Mouse (Mus musculus): ENCODE data around the gene 1700003F12Rik. TPM values are rescaled to one million over a fixed set of nuclear protein-coding genes. Genes with fewer than 3 reads are reported as not detected.
A peak's percentile ranks its signal among the peaks of the same experiment; 100 is the strongest.

Gene 1700003F12Rik
- 1.9 TPM in 1 of 2 replicates, not detected in the other for polyA plus RNA-seq (2011; ENCODE audit: insufficient read length, low read depth, missing spikeins)

GRCm38 (mm10) chr2:154546711-154547110, at the start of gene 1700003F12Rik:
Gene 1700003F12Rik, plus strand, starts transcription at chr2:154547085.
- H3K4me1 ChIP-seq (ENCODE audit: control insufficient read depth, insufficient read depth, low read length) = no peaks in the 10 kb centered on the region
- H3K27ac ChIP-seq (ENCODE audit: insufficient read depth, low read length) = no peak within 1 kb of the TSS
- no peak within 1 kb of the TSS for H3K4me3 ChIP-seq (ENCODE audit: insufficient read depth, low read length)
- TF ChIP-seq CTCF (IDR thresholded peaks at IDR 0.05; ENCODE audit: borderline replicate concordance, insufficient read depth, low read length) (no peak), POLR2A (IDR thresholded peaks at IDR 0.05; ENCODE audit: low read depth, low read length) (no peak)

GRCm38 (mm10) chr2:154498571-154498970, 48.3 kb upstream of the 1700003F12Rik start:
- Histone ChIP-seq H3K27ac (ENCODE audit: insufficient read depth, low read length) (no peak overlapping the region), H3K4me3 (ENCODE audit: insufficient read depth, low read length) (no peak overlapping the region), H3K4me1 (ENCODE audit: control insufficient read depth, insufficient read depth, low read length) (no peaks in the 10 kb centered on the region; the same call in 1 of the 2 replicates)
- no peak for TF ChIP-seq POLR2A (IDR thresholded peaks at IDR 0.05; ENCODE audit: low read depth, low read length)
- TF ChIP-seq CTCF (IDR thresholded peaks at IDR 0.05; ENCODE audit: borderline replicate concordance, insufficient read depth, low read length) = no peak

- Histone ChIP-seq H3K4me3 (ENCODE audit: insufficient read depth, low read length) (no peak overlapping the region), H3K4me1 (ENCODE audit: control insufficient read depth, insufficient read depth, low read length) (no peaks in the 10 kb centered on the region; the same call in 1 of the 2 replicates), H3K27ac (ENCODE audit: insufficient read depth, low read length) (no peak overlapping the region)
- TF ChIP-seq CTCF (IDR thresholded peaks at IDR 0.05; ENCODE audit: borderline replicate concordance, insufficient read depth, low read length) = no peak
Observed at GRCm38 (mm10) chr2:154499717-154500247, 47.1 kb upstream of the 1700003F12Rik start.

- no peak overlapping the region for H3K27ac ChIP-seq (ENCODE audit: insufficient read depth, low read length)
- H3K4me3 ChIP-seq (ENCODE audit: insufficient read depth, low read length) = no peak overlapping the region
- no peaks in the 10 kb centered on the region; the same call in 1 of the 2 replicates for H3K4me1 ChIP-seq (ENCODE audit: control insufficient read depth, insufficient read depth, low read length)
- no peak for TF ChIP-seq CTCF (IDR thresholded peaks at IDR 0.05; ENCODE audit: borderline replicate concordance, insufficient read depth, low read length)
- no peak for TF ChIP-seq POLR2A (IDR thresholded peaks at IDR 0.05; ENCODE audit: low read depth, low read length)
Observed at GRCm38 (mm10) chr2:154500758-154501157, 46.1 kb upstream of the 1700003F12Rik start.

- no peak overlapping the region for H3K4me3 ChIP-seq (ENCODE audit: insufficient read depth, low read length)
- no peak overlapping the region for H3K27ac ChIP-seq (ENCODE audit: insufficient read depth, low read length)
- no peaks in the 10 kb centered on the region for H3K4me1 ChIP-seq (ENCODE audit: control insufficient read depth, insufficient read depth, low read length)
- TF ChIP-seq CTCF (IDR thresholded peaks at IDR 0.05; ENCODE audit: borderline replicate concordance, insufficient read depth, low read length) (no peak), POLR2A (IDR thresholded peaks at IDR 0.05; ENCODE audit: low read depth, low read length) (no peak)
Observed at GRCm38 (mm10) chr2:154507076-154507475, 39.8 kb upstream of the 1700003F12Rik start.

GRCm38 (mm10) chr2:154507566-154508283, 39.2 kb upstream of the 1700003F12Rik start:
- no peaks in the 10 kb centered on the region for H3K4me1 ChIP-seq (ENCODE audit: control insufficient read depth, insufficient read depth, low read length)
- TF ChIP-seq POLR2A (IDR thresholded peaks at IDR 0.05; ENCODE audit: low read depth, low read length) = no peak
- peak; percentile 32; the same call in 1 of the 2 replicates for TF ChIP-seq CTCF (IDR thresholded peaks at IDR 0.05; ENCODE audit: borderline replicate concordance, insufficient read depth, low read length)
- no peak overlapping the region for H3K27ac ChIP-seq (ENCODE audit: insufficient read depth, low read length)
- H3K4me3 ChIP-seq (ENCODE audit: insufficient read depth, low read length) = no peak overlapping the region

GRCm38 (mm10) chr2:154508450-154508849, 38.4 kb upstream of the 1700003F12Rik start:
- Histone ChIP-seq H3K4me1 (ENCODE audit: control insufficient read depth, insufficient read depth, low read length) (no peaks in the 10 kb centered on the region), H3K4me3 (ENCODE audit: insufficient read depth, low read length) (no peak overlapping the region), H3K27ac (ENCODE audit: insufficient read depth, low read length) (no peak overlapping the region)
- TF ChIP-seq POLR2A (IDR thresholded peaks at IDR 0.05; ENCODE audit: low read depth, low read length) (no peak), CTCF (IDR thresholded peaks at IDR 0.05; ENCODE audit: borderline replicate concordance, insufficient read depth, low read length) (no peak)

GRCm38 (mm10) chr2:154510141-154510540, 36.7 kb upstream of the 1700003F12Rik start:
- Histone ChIP-seq H3K27ac (ENCODE audit: insufficient read depth, low read length) (no peak overlapping the region), H3K4me1 (ENCODE audit: control insufficient read depth, insufficient read depth, low read length) (no peaks in the 10 kb centered on the region), H3K4me3 (ENCODE audit: insufficient read depth, low read length) (no peak overlapping the region)
- TF ChIP-seq CTCF (IDR thresholded peaks at IDR 0.05; ENCODE audit: borderline replicate concordance, insufficient read depth, low read length) = no peak
- no peak for TF ChIP-seq POLR2A (IDR thresholded peaks at IDR 0.05; ENCODE audit: low read depth, low read length)

- TF ChIP-seq POLR2A (IDR thresholded peaks at IDR 0.05; ENCODE audit: low read depth, low read length) = no peak
- no peak for TF ChIP-seq CTCF (IDR thresholded peaks at IDR 0.05; ENCODE audit: borderline replicate concordance, insufficient read depth, low read length)
- Histone ChIP-seq H3K4me3 (ENCODE audit: insufficient read depth, low read length) (no peak overlapping the region), H3K4me1 (ENCODE audit: control insufficient read depth, insufficient read depth, low read length) (peaks cover 14% of the 10 kb centered on the region), H3K27ac (ENCODE audit: insufficient read depth, low read length) (peak overlapping the region; percentile 83)
Observed at GRCm38 (mm10) chr2:154516944-154517343, 29.9 kb upstream of the 1700003F12Rik start.

GRCm38 (mm10) chr2:154517424-154517823, 29.5 kb upstream of the 1700003F12Rik start:
- peak overlapping the region; percentile 83 for H3K27ac ChIP-seq (ENCODE audit: insufficient read depth, low read length)
- no peak overlapping the region for H3K4me3 ChIP-seq (ENCODE audit: insufficient read depth, low read length)
- TF ChIP-seq CTCF (IDR thresholded peaks at IDR 0.05; ENCODE audit: borderline replicate concordance, insufficient read depth, low read length) = no peak
- no peak for TF ChIP-seq POLR2A (IDR thresholded peaks at IDR 0.05; ENCODE audit: low read depth, low read length)
- H3K4me1 ChIP-seq (ENCODE audit: control insufficient read depth, insufficient read depth, low read length) = peaks cover 14% of the 10 kb centered on the region

Measured in embryonic fibroblast, embryonic 13.5 days (primary cell).